Mouse (Mus musculus): Measurements from ENCODE around the gene Elfn2.

DNA sequence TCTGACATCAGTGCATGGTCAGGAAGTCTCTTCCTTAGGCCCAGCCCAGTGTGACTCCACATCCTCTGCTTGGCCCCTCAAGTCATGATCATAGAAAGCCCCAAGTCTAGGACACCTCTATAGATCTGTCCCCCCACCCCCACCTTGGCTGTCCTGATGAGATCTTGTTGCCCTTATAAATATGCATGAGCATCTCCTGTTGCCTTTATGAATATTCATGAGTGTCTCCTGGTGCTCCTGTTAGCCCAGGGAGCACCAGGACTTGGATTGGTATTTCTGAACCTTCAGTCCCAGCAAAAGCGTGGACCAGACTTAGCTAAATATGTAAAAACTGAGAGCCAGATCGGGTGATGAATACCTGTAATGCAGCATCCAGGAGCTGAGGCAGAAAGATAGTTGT, 86.2 kb downstream of the Elfn2 start:
- TF ChIP-seq GATA1 (IDR thresholded peaks at IDR 0.05; ENCODE audit: low read length), result no peak
- TF ChIP-seq TAL1 (IDR thresholded peaks at IDR 0.05; ENCODE audit: low read length), result no peak

Measured in erythroblast, embryonic 14.5 days (primary cell).